In the genomic region with DNA sequence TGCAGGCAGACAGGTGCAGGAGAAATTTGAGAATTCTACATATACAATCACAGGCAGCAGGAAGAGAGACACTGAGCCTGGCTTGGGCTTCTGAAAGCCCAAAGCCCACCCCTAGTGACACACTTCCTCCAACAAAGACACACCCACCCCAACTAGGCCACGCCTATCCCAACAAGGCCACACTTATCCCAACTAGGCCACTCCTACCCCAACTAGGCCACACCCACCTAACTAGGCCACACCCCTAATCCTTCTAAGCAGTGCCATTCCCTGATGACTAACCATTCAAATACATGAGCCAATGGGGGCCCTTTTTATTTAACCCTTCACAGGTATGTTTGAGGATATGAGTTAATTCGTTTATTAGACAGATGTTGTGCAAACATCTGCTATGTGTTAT, we compare ENCODE assay signal across 23 mouse cellular contexts. TPM values are rescaled to one million over a fixed set of nuclear protein-coding genes. Genes with fewer than 3 reads are reported as not detected.
A peak's percentile ranks its signal among the peaks of the same experiment; 100 is the strongest.
DNase-seq lines count a peak whose midpoint lies in the region; ATAC-seq lines count a peak whose summit lies in the region.
"Had no signal": no experiment of that assay in that cellular context is flagged by ENCODE, and none has a peak within 500 bp of the region (broad histone marks: within the 10 kb centered on the region; RNA-seq: fewer than 3 reads in every experiment).

No protein-coding gene starts in this region.

- H3K36me3 ChIP-seq in midbrain, embryonic 14.5 days (ENCODE audit: control insufficient read depth, insufficient read depth, low read length), result no peaks in the 10 kb centered on the region
- H3K36me3 ChIP-seq in midbrain, embryonic 15.5 days (replicated peaks), result no peaks in the 10 kb centered on the region
- no peaks in the 10 kb centered on the region for H3K36me3 ChIP-seq in limb, embryonic 10.5 days
- H3K36me3 ChIP-seq: heart, embryonic 15.5 days; midbrain, embryonic 13.5 days had no signal

- no peaks in the 10 kb centered on the region for H3K27me3 ChIP-seq in midbrain, embryonic 14.5 days (ENCODE audit: control insufficient read depth, insufficient read depth, low read length)
- H3K27me3 ChIP-seq in midbrain, embryonic 15.5 days (replicated peaks), result no peaks in the 10 kb centered on the region
- no peaks in the 10 kb centered on the region for H3K27me3 ChIP-seq in limb, embryonic 10.5 days (ENCODE audit: low read depth, poor library complexity, severe bottlenecking)
- H3K27me3 ChIP-seq: heart, embryonic 15.5 days had no signal

- no peaks in the 10 kb centered on the region for H3K9me3 ChIP-seq in midbrain, embryonic 14.5 days (ENCODE audit: control insufficient read depth, low read length)
- no peaks in the 10 kb centered on the region for H3K9me3 ChIP-seq in midbrain, embryonic 15.5 days
- no peaks in the 10 kb centered on the region for H3K9me3 ChIP-seq in limb, embryonic 10.5 days (replicated peaks)
- H3K9me3 ChIP-seq: forebrain, embryonic 13.5 days; heart, embryonic 15.5 days; midbrain, embryonic 13.5 days had no signal

- no peak overlapping the region for H3K4me2 ChIP-seq in midbrain, embryonic 14.5 days (ENCODE audit: low read length)
- no peak overlapping the region for H3K4me2 ChIP-seq in midbrain, embryonic 15.5 days
- H3K4me2 ChIP-seq: forebrain, embryonic 13.5 days; heart, embryonic 15.5 days; midbrain, embryonic 13.5 days had no signal

- no peak overlapping the region for H3K9ac ChIP-seq in midbrain, embryonic 14.5 days (replicated peaks; ENCODE audit: low read length)
- no peak overlapping the region for H3K9ac ChIP-seq in midbrain, embryonic 15.5 days
- H3K9ac ChIP-seq: forebrain, embryonic 13.5 days; heart, embryonic 15.5 days; midbrain, embryonic 13.5 days had no signal

- 95% methylated on average over 2 of the region's 2 CpGs for WGBS in midbrain, embryonic 14.5 days
- WGBS in midbrain, embryonic 15.5 days, result 86% methylated on average over 2 of the region's 2 CpGs
- WGBS in limb, embryonic 10.5 days, result 85% methylated on average over 2 of the region's 2 CpGs

- no peak overlapping the region for H3K4me3 ChIP-seq in midbrain, embryonic 14.5 days (replicated peaks; ENCODE audit: low read depth, low read length)
- H3K4me3 ChIP-seq in midbrain, embryonic 15.5 days, result no peak overlapping the region
- H3K4me3 ChIP-seq in limb, embryonic 10.5 days, result no peak overlapping the region
- H3K4me3 ChIP-seq: erythroblast, embryonic 14.5 days; forebrain, embryonic 13.5 days; heart, embryonic 15.5 days; layer of hippocampus, adult 2 months; midbrain, embryonic 13.5 days had no signal

- intact Hi-C loops in heart, postnatal 25 days (cut with DNase I), result no loop called here

- H3K27ac ChIP-seq in midbrain, embryonic 14.5 days (replicated peaks; ENCODE audit: low read depth, low read length), result no peak overlapping the region
- H3K27ac ChIP-seq in midbrain, embryonic 15.5 days, result no peak overlapping the region
- 0 out of 2 replicates have a peak overlapping the region, but pooled peaks have one; percentile 76 for H3K27ac ChIP-seq in limb, embryonic 10.5 days
- H3K27ac ChIP-seq: forebrain, embryonic 13.5 days; heart, embryonic 15.5 days; layer of hippocampus, adult 2 months; midbrain, embryonic 13.5 days had no signal

- peak; percentile 31; the same call in 1 of the 2 replicates for ATAC-seq in midbrain, embryonic 14.5 days (ENCODE audit: low FRiP score, low TSS enrichment)
- ATAC-seq in midbrain, embryonic 15.5 days (replicated peaks), result no peak
- ATAC-seq: forebrain, embryonic 13.5 days; midbrain, embryonic 13.5 days had no signal

- DNase-seq in heart, adult 11 months, result peak; percentile 81
- no peak for DNase-seq in heart, postnatal 25 days (ENCODE audit: low spot score)
- DNase-seq in midbrain, embryonic 14.5 days, result no peak
- no peak for DNase-seq in limb, embryonic 10.5 days (ENCODE audit: low spot score)
- no peak for DNase-seq in urinary bladder, postnatal 4 days (ENCODE audit: low spot score in 2 of 2)
- DNase-seq in cerebellum, postnatal 4 days (ENCODE audit: low spot score in 2 of 2), result no peak
- DNase-seq in adrenal gland, postnatal 36 days, result no peak
- DNase-seq: adrenal gland, adult 8-10 months; cerebellum, adult 11-12 months; cerebellum, postnatal 25 days; gastrocnemius, postnatal 14 days; kidney, adult 8-10 months; kidney, postnatal 14 days; lung, adult 18-20 months; lung, postnatal 36 days; retina, postnatal 1 day; thymus, postnatal 25 days had no signal

- peaks cover 9% of the 10 kb centered on the region for H3K4me1 ChIP-seq in midbrain, embryonic 14.5 days (ENCODE audit: control insufficient read depth, insufficient read depth, low read length)
- H3K4me1 ChIP-seq in midbrain, embryonic 15.5 days, result peaks cover 12% of the 10 kb centered on the region
- H3K4me1 ChIP-seq in limb, embryonic 10.5 days, result peaks cover 62% of the 10 kb centered on the region

RNA-seq across cellular contexts. Expression of gene Clmn, which starts 42.3 kb away (rescaled TPM):
- 1 to 10 TPM; 2.8 to 3.5 TPM for total RNA-seq in heart, postnatal 25 days (2021)
- polyA plus RNA-seq in midbrain, embryonic 14.5 days (2014; fragmentation: Nextera tagmentation; extraction: Ambion mirVana), result 0.81 and 0.99 TPM in 2 replicates
- 1.4 and 1.7 TPM in 2 replicates for polyA plus RNA-seq in midbrain, embryonic 15.5 days (2015; fragmentation: Nextera tagmentation; extraction: Ambion mirVana)
- 2.0 and 3.0 TPM in 2 replicates for polyA plus RNA-seq in limb, embryonic 10.5 days (2016; fragmentation: Nextera tagmentation; extraction: Ambion mirVana)
- total RNA-seq in adrenal gland, postnatal 36 days (2021), result 10 to 100 TPM in 1 of 2 experiments, 1 to 10 TPM in 1; 7.9 to 13.2 TPM
